Mouse (Mus musculus): ENCODE data around the gene Rabgap1l. TPM values are rescaled to one million over a fixed set of nuclear protein-coding genes. Genes with fewer than 3 reads are reported as not detected.

Gene Rabgap1l
- polyA plus RNA-seq, 1 experiment from 2014 or later: 69.3 TPM

DNA sequence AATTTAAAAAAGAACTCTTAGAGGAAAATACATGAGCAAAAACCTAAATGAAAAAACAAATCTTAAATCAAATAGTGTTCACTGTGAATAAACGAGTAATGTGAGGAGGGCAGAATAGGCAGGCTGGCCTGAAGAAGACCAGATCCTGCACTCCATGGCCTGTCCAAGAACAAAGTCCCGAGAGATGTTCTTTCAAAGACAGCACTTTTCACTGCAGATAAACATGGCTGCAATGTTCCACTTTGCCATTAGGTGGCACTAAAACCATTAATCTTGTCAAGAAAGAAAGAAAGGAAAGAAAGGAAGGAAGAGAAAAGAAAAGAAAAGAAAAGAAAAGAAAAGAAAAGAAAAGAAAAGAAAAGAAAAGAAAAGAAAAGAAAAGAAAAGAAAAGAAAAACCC lies 49.8 kb downstream of the Rabgap1l start:
- no peaks in the 10 kb centered on the region for H3K27me3 ChIP-seq (replicated peaks; ENCODE audit: control insufficient read depth, insufficient read depth, low read length)
- peaks cover 3% of the 10 kb centered on the region; the same call in 1 of the 2 replicates for H3K36me3 ChIP-seq (ENCODE audit: control insufficient read depth, insufficient read depth, low read length)
- H3K4me2 ChIP-seq: no peak overlapping the region
- no peak for DNase-seq (ENCODE audit: low spot score)
- H3K4me1 ChIP-seq (replicated peaks; ENCODE audit: control insufficient read depth, insufficient read depth, low read length): no peaks in the 10 kb centered on the region; the same call in 1 of the 2 replicates
- H3K27ac ChIP-seq (ENCODE audit: low read depth, low read length): no peak overlapping the region
- H3K4me3 ChIP-seq (ENCODE audit: low read depth, low read length): no peak overlapping the region
- WGBS: 4% methylated on average over 2 of the region's 2 CpGs
- no peak for ATAC-seq (replicated peaks; ENCODE audit: low FRiP score)
- H3K9ac ChIP-seq (ENCODE audit: low read depth, low read length): no peak overlapping the region
- no peaks in the 10 kb centered on the region for H3K9me3 ChIP-seq (ENCODE audit: control insufficient read depth, low read length)

- WGBS: 69% methylated on average over 2 of the region's 2 CpGs
- H3K36me3 ChIP-seq (ENCODE audit: control insufficient read depth, insufficient read depth, low read length): peaks cover 3% of the 10 kb centered on the region; the same call in 1 of the 2 replicates
- no peaks in the 10 kb centered on the region for H3K9me3 ChIP-seq (ENCODE audit: control insufficient read depth, low read length)
- no peaks in the 10 kb centered on the region for H3K27me3 ChIP-seq (replicated peaks; ENCODE audit: control insufficient read depth, insufficient read depth, low read length)
- no peak overlapping the region for H3K9ac ChIP-seq (ENCODE audit: low read depth, low read length)
- H3K4me3 ChIP-seq (ENCODE audit: low read depth, low read length): no peak overlapping the region
- no peak overlapping the region for H3K27ac ChIP-seq (ENCODE audit: low read depth, low read length)
- DNase-seq (ENCODE audit: low spot score) (no peak), ATAC-seq (replicated peaks; ENCODE audit: low FRiP score) (no peak)
- no peaks in the 10 kb centered on the region; the same call in 1 of the 2 replicates for H3K4me1 ChIP-seq (replicated peaks; ENCODE audit: control insufficient read depth, insufficient read depth, low read length)
- no peak overlapping the region for H3K4me2 ChIP-seq
Observed at GRCm38 (mm10) chr1:160740650-160741049, 52.4 kb downstream of the Rabgap1l start.

GRCm38 (mm10) chr1:160734743-160735142 lies 58.3 kb downstream of the Rabgap1l start:
- Histone ChIP-seq H3K4me2 (no peak overlapping the region), H3K9ac (ENCODE audit: low read depth, low read length) (no peak overlapping the region), H3K4me3 (ENCODE audit: low read depth, low read length) (no peak overlapping the region), H3K9me3 (ENCODE audit: control insufficient read depth, low read length) (no peaks in the 10 kb centered on the region), H3K27me3 (replicated peaks; ENCODE audit: control insufficient read depth, insufficient read depth, low read length) (no peaks in the 10 kb centered on the region), H3K36me3 (ENCODE audit: control insufficient read depth, insufficient read depth, low read length) (peaks cover 8% of the 10 kb centered on the region; the same call in 1 of the 2 replicates), H3K27ac (ENCODE audit: low read depth, low read length) (no peak overlapping the region), H3K4me1 (replicated peaks; ENCODE audit: control insufficient read depth, insufficient read depth, low read length) (no peaks in the 10 kb centered on the region)
- 80% methylated on average over 2 of the region's 2 CpGs for WGBS
- ATAC-seq (replicated peaks; ENCODE audit: low FRiP score): no peak
- no peak for DNase-seq (ENCODE audit: low spot score)

DNA sequence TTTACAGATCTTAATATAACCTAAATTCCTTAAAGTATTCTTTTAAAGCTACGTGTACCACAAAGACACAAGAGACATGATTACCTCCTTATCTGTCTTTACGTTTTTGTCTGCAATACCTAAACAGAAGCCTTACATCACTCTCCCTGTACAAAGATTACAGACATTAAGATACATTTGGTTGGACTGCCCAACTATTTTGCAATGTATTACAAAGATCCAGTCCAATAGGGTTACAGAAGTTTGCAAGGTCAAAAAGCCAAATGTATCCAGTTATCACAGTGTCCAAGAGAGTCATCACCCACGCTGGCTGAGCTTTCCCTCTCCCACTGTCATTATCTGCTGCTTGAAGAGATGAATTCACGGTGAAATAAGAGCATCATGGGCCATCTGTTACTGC lies 63.1 kb downstream of the Rabgap1l start:
- H3K27ac ChIP-seq (ENCODE audit: low read depth, low read length): no peak overlapping the region
- H3K9me3 ChIP-seq (ENCODE audit: control insufficient read depth, low read length): no peaks in the 10 kb centered on the region
- ATAC-seq (replicated peaks; ENCODE audit: low FRiP score) (no peak), DNase-seq (ENCODE audit: low spot score) (no peak)
- H3K4me2 ChIP-seq: no peak overlapping the region
- no peak overlapping the region for H3K4me3 ChIP-seq (ENCODE audit: low read depth, low read length)
- H3K27me3 ChIP-seq (replicated peaks; ENCODE audit: control insufficient read depth, insufficient read depth, low read length): no peaks in the 10 kb centered on the region
- H3K9ac ChIP-seq (ENCODE audit: low read depth, low read length): no peak overlapping the region
- 74% methylated on average over 4 of the region's 4 CpGs for WGBS
- H3K36me3 ChIP-seq (ENCODE audit: control insufficient read depth, insufficient read depth, low read length): peaks cover 4% of the 10 kb centered on the region; the same call in 1 of the 2 replicates
- no peaks in the 10 kb centered on the region for H3K4me1 ChIP-seq (replicated peaks; ENCODE audit: control insufficient read depth, insufficient read depth, low read length)

DNA sequence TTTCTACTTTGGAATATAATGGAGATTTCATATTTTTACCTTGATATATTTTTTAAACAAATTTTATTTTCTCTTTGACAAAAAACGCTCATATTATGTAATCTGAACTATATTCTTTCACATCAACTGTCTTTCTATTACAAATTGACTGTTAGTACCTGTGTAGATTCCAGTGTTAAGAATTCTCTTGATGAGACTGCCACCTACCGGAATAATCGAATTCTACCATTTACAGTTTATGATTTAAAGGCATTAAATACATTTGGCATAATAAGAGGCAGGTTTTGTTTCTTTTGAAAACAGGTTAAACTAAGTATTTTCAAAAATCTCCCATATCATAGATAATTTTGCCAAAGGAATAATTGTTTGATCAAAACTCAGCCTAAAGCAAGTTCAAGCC lies 75.3 kb downstream of the Rabgap1l start:
- Histone ChIP-seq H3K4me1 (replicated peaks; ENCODE audit: control insufficient read depth, insufficient read depth, low read length) (0 out of 2 replicates have a peak, but pooled peaks cover 2% of the 10 kb centered on the region), H3K4me2 (no peak overlapping the region), H3K27me3 (replicated peaks; ENCODE audit: control insufficient read depth, insufficient read depth, low read length) (no peaks in the 10 kb centered on the region), H3K36me3 (ENCODE audit: control insufficient read depth, insufficient read depth, low read length) (peaks cover 6% of the 10 kb centered on the region; the same call in 1 of the 2 replicates), H3K4me3 (ENCODE audit: low read depth, low read length) (no peak overlapping the region), H3K9ac (ENCODE audit: low read depth, low read length) (no peak overlapping the region), H3K9me3 (ENCODE audit: control insufficient read depth, low read length) (no peaks in the 10 kb centered on the region), H3K27ac (ENCODE audit: low read depth, low read length) (no peak overlapping the region)
- ATAC-seq (replicated peaks; ENCODE audit: low FRiP score) (no peak), DNase-seq (ENCODE audit: low spot score) (no peak)
- 18% methylated on average over 3 of the region's 3 CpGs for WGBS

- Histone ChIP-seq H3K27me3 (replicated peaks; ENCODE audit: control insufficient read depth, insufficient read depth, low read length) (no peaks in the 10 kb centered on the region), H3K27ac (ENCODE audit: low read depth, low read length) (no peak overlapping the region), H3K9ac (ENCODE audit: low read depth, low read length) (no peak overlapping the region), H3K36me3 (ENCODE audit: control insufficient read depth, insufficient read depth, low read length) (no peaks in the 10 kb centered on the region), H3K4me3 (ENCODE audit: low read depth, low read length) (no peak overlapping the region), H3K4me1 (replicated peaks; ENCODE audit: control insufficient read depth, insufficient read depth, low read length) (0 out of 2 replicates have a peak, but pooled peaks cover 2% of the 10 kb centered on the region), H3K4me2 (no peak overlapping the region), H3K9me3 (ENCODE audit: control insufficient read depth, low read length) (no peaks in the 10 kb centered on the region)
- DNase-seq (ENCODE audit: low spot score) (no peak), ATAC-seq (replicated peaks; ENCODE audit: low FRiP score) (no peak)
Observed at GRCm38 (mm10) chr1:160714685-160715084, 78.3 kb downstream of the Rabgap1l start.

DNA sequence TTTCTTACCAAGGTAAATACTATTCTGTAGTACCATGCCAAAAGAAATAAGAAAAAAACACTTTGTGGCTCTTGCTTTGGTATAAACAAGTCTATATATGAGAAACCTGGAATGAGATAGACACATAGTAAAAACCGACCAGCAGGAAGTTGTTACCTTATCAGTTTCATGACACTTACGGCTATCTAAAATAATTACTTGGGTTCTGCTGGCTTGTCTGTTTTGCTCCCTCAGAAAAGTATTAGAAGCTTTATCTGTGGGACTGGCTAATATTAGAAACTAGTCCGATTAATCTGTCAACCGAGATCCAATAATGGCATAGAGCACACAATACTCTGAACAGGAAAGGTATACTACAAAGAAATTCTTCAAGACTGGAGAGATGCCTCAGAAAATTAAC lies 79.1 kb downstream of the Rabgap1l start:
- 37% methylated on average over 4 of the region's 4 CpGs for WGBS
- no peak for DNase-seq (ENCODE audit: low spot score)
- Histone ChIP-seq H3K36me3 (ENCODE audit: control insufficient read depth, insufficient read depth, low read length) (no peaks in the 10 kb centered on the region), H3K4me1 (replicated peaks; ENCODE audit: control insufficient read depth, insufficient read depth, low read length) (0 out of 2 replicates have a peak, but pooled peaks cover 2% of the 10 kb centered on the region), H3K27ac (ENCODE audit: low read depth, low read length) (no peak overlapping the region), H3K9ac (ENCODE audit: low read depth, low read length) (no peak overlapping the region), H3K4me3 (ENCODE audit: low read depth, low read length) (no peak overlapping the region), H3K9me3 (ENCODE audit: control insufficient read depth, low read length) (no peaks in the 10 kb centered on the region), H3K4me2 (no peak overlapping the region), H3K27me3 (replicated peaks; ENCODE audit: control insufficient read depth, insufficient read depth, low read length) (no peaks in the 10 kb centered on the region)
- ATAC-seq (replicated peaks; ENCODE audit: low FRiP score): no peak; the same call in 1 of the 2 replicates

DNA sequence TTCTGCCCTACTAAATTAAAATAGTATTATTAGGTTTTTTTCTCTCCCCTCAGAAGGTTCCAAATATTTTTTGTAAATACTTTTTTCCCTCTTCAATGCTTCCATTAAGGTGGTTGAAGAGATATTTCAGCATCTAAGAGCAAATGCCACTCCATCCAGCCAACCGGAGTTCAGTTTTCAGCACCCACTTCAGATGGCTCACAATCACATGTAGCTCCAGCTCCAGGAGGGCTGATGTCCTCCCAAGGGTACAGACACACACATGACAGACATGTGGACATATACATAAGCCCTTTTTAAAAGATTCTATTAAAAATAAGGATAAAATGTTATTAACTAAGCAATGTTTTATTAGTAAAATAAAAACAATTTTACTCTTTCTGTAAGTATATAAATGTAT lies 79.6 kb downstream of the Rabgap1l start:
- ATAC-seq (replicated peaks; ENCODE audit: low FRiP score) (no peak), DNase-seq (ENCODE audit: low spot score) (no peak)
- no peak overlapping the region for H3K9ac ChIP-seq (ENCODE audit: low read depth, low read length)
- H3K4me2 ChIP-seq: no peak overlapping the region
- no peak overlapping the region for H3K4me3 ChIP-seq (ENCODE audit: low read depth, low read length)
- H3K4me1 ChIP-seq (replicated peaks; ENCODE audit: control insufficient read depth, insufficient read depth, low read length): 0 out of 2 replicates have a peak, but pooled peaks cover 2% of the 10 kb centered on the region
- 88% methylated on average over 1 of the region's 1 CpGs for WGBS
- H3K9me3 ChIP-seq (ENCODE audit: control insufficient read depth, low read length): no peaks in the 10 kb centered on the region
- no peaks in the 10 kb centered on the region for H3K27me3 ChIP-seq (replicated peaks; ENCODE audit: control insufficient read depth, insufficient read depth, low read length)
- no peaks in the 10 kb centered on the region for H3K36me3 ChIP-seq (ENCODE audit: control insufficient read depth, insufficient read depth, low read length)
- H3K27ac ChIP-seq (ENCODE audit: low read depth, low read length): no peak overlapping the region

- DNase-seq (ENCODE audit: low spot score) (no peak), ATAC-seq (replicated peaks; ENCODE audit: low FRiP score) (peak; percentile 54; the same call in 1 of the 2 replicates)
- H3K9ac ChIP-seq (ENCODE audit: low read depth, low read length): no peak overlapping the region
- no peak overlapping the region for H3K4me2 ChIP-seq
- 0 out of 2 replicates have a peak, but pooled peaks cover 2% of the 10 kb centered on the region for H3K4me1 ChIP-seq (replicated peaks; ENCODE audit: control insufficient read depth, insufficient read depth, low read length)
- no peaks in the 10 kb centered on the region for H3K36me3 ChIP-seq (ENCODE audit: control insufficient read depth, insufficient read depth, low read length)
- no peaks in the 10 kb centered on the region for H3K27me3 ChIP-seq (replicated peaks; ENCODE audit: control insufficient read depth, insufficient read depth, low read length)
- H3K27ac ChIP-seq (ENCODE audit: low read depth, low read length): no peak overlapping the region
- H3K4me3 ChIP-seq (ENCODE audit: low read depth, low read length): no peak overlapping the region
- no peaks in the 10 kb centered on the region for H3K9me3 ChIP-seq (ENCODE audit: control insufficient read depth, low read length)
Observed at GRCm38 (mm10) chr1:160710539-160710938, 82.5 kb downstream of the Rabgap1l start.

Data from liver, embryonic 11.5 days (tissue).